14 mouse cellular contexts compared by ENCODE assay signal in genomic region chr1:59166232-59166905, GRCm38 (mm10).
"Had no signal": no experiment of that assay in that cellular context is flagged by ENCODE, and none has a peak within 500 bp of the region (broad histone marks: within the 10 kb centered on the region; RNA-seq: fewer than 3 reads in every experiment).

No protein-coding gene starts in this region.

- H3K4me1 ChIP-seq: liver, embryonic 15.5 days; neural tube, embryonic 15.5 days had no signal

- DNase-seq: kidney, postnatal 4 days; liver; lung, adult 2 months; lung, postnatal 36 days; right cerebral cortex, adult 18-20 months; right cerebral cortex, postnatal 25 days; thymus, adult 2 months; thymus, postnatal 25 days had no signal

- H3K4me3 ChIP-seq: layer of hippocampus, adult 2 months; liver, embryonic 15.5 days; midbrain, embryonic 13.5 days; neural tube, embryonic 15.5 days had no signal

- H3K4me2 ChIP-seq: liver, embryonic 15.5 days; midbrain, embryonic 13.5 days; neural tube, embryonic 15.5 days had no signal

- H3K9ac ChIP-seq: liver, embryonic 15.5 days; midbrain, embryonic 13.5 days; neural tube, embryonic 15.5 days had no signal

- H3K9me3 ChIP-seq: liver, embryonic 15.5 days; midbrain, embryonic 13.5 days; neural tube, embryonic 15.5 days had no signal

- H3K27ac ChIP-seq: hindbrain, postnatal 0 days; layer of hippocampus, adult 2 months; liver, embryonic 15.5 days; midbrain, embryonic 13.5 days; neural tube, embryonic 15.5 days had no signal

- ATAC-seq: hindbrain, postnatal 0 days; lung, postnatal 0 days; midbrain, embryonic 13.5 days had no signal

- H3K27me3 ChIP-seq: liver, embryonic 15.5 days; midbrain, embryonic 13.5 days; neural tube, embryonic 15.5 days had no signal
